Mouse (Mus musculus) T-helper 1 cell (primary cell): ENCODE data around the gene Ubn1.

ENCODE experiments used
- in situ Hi-C: fragments of 300-600 bp; cut with MboI, MseI; formaldehyde crosslinking; loops from one replicate; pipeline ENCODE4 v1.15.1; 2025; ENCODE audit warnings: high pct_unique_total_duplicates

The Ubn1 gene

DNA sequence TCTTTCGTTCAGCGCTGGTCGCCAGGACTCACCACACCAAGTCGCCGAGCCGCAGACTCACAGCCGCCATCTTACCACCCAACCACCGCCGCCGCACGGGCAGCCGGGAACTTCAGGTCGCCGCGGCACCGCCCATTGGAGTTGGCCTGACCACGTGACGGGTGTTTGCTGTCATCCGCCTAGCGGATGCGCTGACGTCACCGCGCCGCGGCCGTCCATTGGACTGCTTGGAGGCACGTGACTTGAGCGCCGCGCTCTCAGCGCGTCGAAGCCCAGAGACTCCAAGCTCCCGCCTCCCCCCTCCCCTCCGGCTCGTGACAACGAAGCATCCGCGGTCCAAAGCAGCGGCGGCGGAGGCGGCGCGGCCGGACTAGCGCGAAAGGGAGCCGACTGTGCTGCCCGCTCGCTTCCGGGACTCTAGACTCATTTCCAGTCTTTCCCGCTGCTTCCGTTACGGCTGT is at the start of gene Ubn1, which contains the start of gene Glyr1:
Ubn1 (plus strand) TSS at position 284 of the 461 bp plus-strand sequence.
Glyr1 (minus strand) TSS at position 90 of the 461 bp plus-strand sequence.
- in situ Hi-C loops = no loop called here

DNA sequence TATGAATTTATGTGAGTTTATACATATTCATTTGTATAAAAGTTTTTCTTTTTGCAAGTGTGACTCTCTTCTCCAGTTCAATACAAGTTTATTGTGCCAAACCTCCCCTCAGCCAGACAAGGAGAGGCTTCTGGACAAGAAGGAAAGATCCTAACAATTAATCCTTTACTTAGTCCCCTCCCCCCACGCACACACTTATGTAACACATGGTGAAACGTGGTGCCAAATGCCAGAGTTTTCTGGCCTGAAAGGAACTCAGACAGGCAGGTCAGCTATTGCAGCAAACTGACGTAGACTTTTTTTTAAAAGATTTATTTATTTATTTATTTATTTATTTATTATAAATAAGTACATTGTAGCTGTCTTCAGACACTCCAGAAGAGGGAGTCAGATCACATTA is 49.2 kb upstream of the Ubn1 start:
- in situ Hi-C loops = no loop called here

DNA sequence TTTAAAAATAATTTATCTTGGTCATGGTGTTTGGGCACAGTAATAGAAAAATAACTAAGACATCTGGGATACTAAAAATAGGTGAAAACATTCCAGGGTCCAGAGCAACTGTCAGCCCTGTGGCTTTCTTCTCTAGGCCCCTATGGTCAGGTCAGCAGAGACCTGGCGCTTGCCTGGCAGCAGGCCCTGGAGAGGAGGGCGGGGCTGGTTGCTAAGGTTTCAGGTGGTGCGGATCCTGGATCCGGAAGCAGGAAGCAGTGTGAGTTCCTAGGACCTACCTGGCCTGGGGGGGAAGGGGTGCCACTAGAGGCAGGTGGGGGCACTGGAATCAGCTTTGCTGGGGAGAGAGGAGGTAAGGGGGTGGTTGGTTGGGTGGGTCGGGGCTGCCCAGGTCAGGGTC is 42.8 kb upstream of the Ubn1 start, which contains the start of gene Smim22:
Smim22 (plus strand) TSS at position 222 of the 400 bp plus-strand sequence.
- in situ Hi-C loops = no loop called here

DNA sequence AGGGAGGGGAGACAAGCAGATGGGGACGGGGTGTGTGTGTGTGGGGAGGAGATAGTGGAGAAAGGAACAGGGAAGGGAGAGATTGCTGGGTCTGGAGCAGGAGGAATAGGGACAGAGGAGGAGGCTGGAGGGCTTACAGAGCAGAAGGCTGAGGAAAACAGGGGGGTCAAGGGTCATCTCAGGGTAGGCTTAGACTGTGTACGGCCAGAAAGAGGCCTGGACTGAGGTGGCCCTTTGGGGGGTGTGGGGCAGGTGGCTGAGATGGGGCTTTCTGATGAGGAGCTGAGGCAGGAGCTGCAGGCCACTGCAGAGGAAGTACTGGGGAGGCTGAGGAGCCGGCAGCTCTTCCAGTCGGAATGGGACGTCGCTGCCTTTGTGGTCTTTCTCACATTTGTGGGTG is 42.4 kb upstream of the Ubn1 start:
- in situ Hi-C loops = no loop called here

DNA sequence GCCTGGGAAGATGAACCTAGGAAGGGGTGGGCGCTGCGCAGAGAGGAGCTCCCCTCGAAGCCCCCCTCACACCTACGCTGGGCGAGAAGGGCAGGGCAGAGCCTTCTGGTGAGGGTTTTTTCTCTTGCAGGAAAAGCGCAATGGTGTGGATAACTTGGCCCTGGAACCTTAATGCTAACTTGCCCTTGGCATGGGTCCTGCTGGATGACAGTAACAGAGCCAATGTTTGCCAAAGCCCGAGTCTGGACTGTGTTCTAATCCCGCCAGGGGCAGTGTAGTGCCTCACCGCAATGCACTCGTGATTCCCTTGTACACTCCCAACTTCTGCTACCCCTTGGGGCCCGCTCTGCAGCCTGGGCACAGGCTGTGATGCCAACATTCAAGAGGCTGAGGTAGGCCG is 41.8 kb upstream of the Ubn1 start:
- in situ Hi-C loops = no loop called here

DNA sequence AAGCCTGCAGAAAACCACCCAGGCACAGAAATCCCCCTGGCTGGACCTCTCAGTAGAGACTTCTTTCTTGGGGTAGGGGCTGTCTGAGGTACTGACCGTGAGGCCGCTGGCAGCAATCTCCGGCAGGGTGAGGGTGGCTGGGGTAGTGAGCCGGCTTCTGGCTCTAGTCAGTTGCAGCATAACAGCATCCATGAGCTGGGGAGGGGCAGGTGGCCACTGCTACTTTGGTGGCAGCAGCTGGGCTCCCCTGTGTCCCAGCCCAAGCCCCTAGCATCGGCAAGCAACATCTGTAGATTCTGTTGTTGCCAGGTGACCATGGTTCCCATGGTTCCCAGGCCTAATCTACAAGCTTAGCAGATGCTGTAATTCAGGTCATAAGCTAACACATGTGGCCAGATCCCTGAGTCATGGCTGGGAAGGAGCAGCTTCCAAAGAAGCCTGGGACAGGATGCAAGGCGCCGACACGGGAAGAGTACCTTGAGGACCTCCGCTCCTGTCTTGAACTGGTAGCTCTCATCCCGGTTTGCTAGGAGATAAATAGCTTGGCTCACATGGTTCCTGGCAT is 39.4 kb upstream of the Ubn1 start:
- in situ Hi-C loops = no loop called here

DNA sequence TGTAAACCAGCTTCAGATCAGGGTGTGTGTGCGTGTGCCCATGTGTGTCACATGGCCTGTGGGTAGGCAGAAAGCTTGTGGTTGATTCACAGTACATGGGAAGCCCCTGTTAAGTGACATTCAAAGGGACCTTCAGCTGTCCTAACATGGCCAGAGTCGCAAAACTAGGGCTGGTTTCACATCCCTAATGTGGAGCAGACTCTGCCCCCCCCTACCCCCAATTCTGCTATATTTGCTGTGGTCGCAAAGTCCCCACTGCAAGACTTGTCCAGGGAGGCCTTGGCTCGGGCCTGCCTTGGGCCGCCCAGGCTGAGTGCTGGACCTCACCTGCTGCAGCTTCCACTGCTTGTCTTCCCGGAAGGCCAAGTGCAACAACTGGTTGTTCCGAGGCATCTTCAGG is 38.6 kb upstream of the Ubn1 start:
- in situ Hi-C loops = no loop called here

DNA sequence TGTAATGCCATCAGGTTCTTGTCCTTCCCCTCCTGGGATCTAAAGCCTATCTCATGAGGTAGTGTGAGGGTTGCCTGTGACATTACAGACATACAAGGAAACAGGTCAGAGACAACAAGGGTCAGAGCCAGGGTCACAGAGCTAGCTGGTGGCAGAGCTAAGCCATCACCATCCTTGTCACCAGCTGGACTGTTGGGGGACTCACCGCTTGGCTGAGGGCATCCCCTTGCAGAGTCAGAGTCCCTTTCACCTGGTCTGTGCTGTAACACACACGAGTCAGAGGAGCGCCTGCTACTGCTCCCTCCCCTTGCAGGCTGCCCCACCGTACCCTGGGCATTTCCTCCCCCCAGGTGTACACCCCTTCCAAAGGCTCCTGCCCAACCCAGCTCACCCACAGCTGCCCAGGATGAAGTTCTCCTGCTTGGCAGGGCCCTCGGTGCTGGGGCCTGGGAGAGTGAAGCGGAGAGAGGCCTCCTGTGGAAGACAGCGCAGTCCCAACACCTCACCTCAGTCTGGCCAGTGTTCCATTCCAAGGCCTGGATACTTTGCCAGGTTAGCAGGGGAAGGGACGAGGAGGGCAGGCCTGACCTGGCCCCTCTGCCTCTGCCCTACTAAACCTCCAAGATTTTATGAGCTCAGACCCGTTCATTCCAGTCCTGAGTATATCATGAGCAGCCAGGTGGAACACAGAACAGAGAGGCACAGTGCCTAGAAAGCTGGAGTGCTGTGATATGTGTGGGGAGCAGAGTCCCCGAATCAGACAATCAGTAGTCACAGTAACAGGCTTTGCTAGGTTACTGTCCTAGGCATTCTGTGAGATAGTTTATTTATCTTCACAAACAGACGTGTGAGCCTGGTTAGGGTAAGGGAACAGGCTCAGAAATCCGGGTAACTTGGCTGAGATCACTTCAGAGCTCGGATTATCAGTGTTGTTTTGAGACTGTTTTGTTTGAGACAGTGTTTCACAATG is 37.5 kb upstream of the Ubn1 start:
- in situ Hi-C loops = no loop called here

DNA sequence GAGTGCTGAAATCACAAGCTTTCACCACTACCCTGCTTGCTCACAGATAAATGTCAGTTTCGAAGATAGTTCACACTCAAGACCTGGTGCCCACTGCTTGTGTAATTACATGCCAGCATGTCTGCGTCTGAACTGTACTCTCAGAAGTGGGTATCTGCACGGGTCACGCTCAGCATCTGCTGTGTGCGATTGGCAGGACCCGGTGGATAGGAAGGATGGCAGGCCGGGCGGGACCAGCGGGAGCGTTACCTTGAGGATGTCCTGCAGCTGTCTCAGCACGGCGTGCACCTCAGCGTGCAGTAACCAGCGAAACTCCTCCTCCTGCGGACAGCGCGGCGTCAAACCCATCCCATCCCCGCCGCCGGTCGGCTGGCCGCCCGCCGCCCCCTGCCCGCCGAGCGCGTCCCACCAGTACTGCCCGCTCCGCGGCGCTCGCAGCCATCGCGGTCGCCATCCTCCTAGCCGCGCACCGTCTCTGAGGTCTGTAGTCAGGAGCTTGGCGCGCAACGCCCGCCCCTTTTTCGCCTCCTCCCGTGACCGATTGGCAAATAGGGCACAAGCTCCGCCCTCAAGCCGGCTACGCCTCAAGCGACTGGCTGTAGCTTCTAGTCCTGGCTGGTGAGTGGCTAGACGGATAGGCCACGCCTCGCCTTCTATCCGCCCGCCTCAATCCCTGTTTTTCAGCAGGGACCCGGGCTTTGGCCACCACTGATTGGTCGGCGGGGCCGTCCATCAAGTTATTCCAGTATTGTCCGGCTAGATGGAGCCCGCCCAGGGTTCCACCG is 36.6 kb upstream of the Ubn1 start, which contains the start of gene Rogdi:
Rogdi (minus strand) TSS at position 500 of the 785 bp plus-strand sequence.
- in situ Hi-C loops = no loop called here

DNA sequence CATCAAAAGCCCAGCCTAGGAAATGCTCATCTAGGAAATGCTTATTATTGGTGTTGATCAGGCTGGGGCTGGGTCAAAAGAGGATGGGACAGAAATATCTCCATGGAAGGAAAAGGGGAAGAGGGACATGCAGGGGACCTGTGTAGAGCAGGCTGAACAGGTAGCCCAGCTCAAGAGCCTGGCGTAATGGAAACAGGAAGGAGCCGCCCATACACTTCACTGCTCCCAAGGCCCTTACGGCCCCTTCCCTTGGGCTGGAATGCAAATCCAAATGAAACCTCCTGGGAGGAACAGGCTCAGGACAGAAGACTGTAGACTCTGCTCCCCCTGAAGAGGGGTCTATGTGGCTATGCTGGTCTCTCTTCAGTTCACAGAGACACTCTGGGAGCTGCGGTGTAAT is 35.3 kb upstream of the Ubn1 start:
- in situ Hi-C loops = no loop called here

DNA sequence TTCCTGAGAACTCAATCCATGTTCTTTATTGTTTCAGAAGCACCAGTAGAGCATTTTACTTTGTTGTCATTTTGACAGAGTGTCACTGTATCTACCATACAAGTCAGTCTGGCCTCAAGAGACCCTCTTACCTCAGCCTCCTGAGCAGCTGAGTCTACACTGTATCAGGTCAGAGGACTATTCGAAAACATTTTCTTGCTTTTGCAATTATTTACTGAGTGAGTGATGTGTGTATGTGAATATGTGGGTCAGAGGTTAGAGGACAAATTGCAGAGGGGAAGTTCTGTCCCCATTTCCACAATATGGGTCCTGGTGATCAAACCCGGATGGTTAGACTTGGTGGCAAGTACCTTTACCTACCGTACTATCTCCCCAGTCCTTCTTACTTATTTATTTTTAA is 25.8 kb upstream of the Ubn1 start:
- in situ Hi-C loops = no loop called here

DNA sequence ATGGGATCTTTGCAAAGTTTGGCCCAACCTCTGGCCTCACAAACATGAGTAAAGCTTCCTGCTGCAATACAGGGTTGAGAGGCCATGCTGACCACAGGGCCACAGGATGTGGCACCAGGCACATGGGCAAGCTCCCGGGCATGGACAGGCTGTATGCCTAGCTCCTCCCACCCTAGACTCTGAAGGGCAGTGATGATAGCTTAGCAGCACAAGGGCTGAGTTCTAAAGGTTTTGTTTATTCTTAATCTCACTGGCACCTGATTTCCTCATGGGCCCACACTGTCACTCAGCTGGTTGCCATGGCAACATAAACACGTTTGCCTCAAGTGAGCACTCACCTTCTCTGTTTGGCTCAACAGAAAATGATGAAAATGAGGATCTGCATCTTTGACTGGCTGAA is 20.0 kb upstream of the Ubn1 start:
- in situ Hi-C loops = no loop called here

DNA sequence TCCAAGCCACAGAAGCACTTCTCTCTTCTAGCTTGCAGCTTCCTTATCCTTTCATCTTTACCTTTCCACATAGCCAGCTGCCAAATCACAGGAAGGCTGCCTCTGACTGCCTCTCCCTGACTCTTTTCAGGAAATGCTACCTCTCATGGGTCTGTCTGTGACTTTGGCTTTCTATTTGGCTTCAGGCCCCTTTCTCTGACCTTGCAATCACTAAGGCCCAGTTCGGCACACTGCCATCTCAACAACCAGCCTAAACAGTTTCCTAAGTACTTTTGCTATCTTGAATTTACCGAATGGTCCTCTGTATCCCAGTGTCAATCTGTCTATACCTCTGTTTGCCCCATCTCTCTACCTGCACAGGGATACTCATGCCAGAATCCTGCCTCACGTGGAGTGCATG is 14.3 kb upstream of the Ubn1 start:
- in situ Hi-C loops = no loop called here

DNA sequence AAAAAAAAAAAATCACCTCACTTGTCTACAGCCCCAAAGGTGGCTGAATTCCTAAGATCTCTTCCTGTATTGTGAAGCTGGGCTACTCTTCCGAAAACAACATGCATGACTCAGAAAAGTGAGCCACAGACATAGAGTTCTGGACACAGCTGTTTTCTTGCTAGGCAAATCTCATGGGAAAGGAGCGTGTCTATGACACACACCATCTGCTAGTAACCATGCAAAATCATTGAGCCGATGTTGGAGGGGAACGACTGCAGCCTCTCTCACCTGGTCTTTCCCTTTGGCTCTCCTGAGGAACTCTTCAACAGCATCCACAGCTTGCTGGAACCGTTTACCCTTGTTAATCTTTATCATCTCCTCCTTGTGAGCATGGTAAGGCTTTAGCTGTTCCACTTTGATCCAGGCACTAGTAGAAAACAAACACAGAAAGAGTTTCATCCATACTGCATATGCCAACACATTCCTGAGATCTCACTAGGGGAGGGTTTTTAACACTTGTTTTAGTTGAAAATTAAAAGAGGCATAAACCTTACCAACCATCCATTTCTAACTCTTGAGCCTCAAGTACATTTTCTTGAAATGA is 13.1 kb upstream of the Ubn1 start:
- in situ Hi-C loops = no loop called here

DNA sequence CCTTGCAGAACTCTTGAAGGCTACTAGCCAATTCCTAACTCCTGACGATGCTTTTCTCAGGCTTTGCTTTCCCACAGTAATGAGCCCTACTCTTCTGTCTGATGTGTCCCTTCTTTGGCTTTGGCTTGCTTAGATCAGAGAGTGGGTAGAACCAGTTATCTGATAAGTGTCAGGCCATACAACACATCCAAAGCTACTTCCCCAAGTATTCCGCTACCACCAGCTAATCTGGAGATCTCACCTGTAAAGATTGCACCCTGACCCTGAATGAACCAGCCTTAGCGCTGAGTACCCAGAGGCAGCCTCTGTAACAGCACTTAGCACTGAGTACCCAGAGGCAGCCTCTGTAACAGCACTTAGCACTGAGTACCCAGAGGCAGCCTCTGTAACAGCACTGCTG is 4.5 kb upstream of the Ubn1 start:
- in situ Hi-C loops = no loop called here

DNA sequence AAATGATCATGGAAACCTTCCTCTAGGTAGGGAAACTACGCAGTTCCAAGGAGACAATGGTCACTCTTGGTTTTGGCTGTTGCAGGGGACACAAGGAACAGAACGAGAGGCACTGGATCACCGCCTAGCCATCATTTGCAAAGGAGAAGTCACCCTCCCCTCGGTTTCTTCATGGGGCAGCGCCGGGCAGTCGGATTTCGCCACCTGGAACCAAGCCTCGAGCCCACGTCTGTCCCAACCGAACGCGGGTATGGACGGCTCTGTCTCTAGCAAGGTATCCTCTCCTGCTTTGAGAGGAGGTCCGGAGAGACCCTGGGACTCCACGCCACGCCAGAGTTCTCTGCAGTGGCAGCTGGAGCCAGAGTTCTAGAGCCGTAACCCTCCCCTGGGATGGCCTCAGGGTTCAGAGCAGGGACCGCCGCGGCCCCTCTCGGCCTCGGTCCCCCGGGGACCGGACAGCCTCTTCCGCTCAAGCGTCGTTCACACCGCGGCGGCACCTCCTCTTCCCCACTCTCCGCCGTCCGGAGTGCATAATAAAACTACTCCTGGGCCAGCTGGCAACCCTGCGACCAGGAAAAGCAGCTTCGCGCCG is 579 bp upstream of the Ubn1 start:
- in situ Hi-C loops = no loop called here

DNA sequence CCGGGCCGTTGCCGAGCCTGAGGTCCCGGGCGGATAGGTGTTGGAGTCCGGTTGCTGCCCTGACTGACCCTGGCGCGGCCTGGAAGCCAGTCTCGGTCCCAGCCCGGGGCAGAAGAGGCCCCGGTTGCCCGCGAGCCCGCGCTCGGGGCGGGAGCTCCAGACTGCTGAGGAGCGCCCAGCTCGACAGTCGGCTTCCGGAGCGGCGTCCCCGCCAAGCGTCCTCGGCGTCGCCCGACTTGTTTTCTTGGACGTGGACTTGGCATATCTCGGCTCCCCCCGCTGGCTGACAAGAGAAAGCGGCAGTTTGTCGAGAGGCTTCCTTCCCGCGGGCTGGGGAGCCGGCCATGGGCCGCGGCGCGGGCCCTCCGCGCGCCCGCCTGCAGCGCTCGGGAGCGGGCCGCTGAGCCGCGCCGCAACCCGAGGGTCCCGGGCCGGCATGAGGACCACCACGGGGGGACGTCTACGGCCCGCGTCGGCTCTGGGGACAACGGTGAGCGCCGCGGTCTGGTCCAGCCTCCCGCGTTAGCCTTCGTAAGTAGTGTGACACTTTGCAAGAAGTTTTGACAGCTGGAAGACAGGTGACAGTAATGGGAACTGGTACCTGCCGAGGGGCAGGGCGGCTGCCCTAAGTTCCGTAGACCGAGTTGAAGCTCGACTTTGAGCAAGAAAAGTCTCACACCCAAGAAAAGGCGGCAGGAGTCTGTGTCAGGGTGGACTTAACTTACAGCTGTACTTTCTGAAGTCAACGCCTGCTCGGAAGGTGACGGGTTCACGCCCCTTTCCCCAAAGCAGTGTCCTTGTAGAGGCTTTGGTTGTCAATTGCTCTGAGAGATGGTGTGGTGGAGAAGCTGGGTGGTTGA is 624 bp downstream of the Ubn1 start:
- in situ Hi-C loops = no loop called here

DNA sequence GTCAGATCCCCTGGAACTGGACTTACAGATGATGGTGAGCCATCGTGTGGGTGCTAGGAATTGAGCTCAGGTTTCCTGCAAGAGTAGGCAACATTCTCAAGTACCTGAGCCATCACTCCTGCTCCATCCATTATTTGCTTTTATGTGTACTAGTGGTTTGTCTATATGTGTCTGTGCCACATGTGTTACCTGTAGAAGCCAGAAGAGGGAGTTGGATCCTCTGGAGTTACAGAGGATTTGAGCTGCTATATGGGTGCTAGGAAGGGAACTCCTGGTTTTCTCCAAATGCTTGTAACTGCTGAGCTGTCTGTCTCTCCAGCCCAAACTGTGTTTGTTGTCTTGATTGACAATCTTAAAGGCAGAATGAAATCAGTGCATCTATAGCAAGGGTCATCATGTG is 8.3 kb downstream of the Ubn1 start:
- in situ Hi-C loops = no loop called here

DNA sequence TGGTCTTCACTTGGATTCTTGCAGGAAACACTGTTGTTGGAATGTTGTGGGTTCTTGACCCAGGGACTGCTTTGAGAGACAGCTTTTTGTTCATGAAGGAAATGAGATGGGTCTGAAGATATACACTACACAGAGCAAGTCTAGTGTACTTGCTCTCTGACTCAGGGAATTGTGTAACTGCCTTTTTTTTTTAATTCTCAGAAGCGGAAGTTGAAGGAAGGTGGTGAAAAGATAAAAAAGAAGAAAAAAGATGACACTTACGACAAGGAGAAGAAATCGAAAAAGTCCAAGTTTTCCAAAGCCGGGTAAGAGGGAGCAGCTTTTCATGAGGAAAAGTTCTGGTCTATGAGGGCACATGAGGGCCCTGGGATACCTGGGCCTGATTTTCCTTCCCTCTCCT is 13.6 kb downstream of the Ubn1 start:
- in situ Hi-C loops = no loop called here

DNA sequence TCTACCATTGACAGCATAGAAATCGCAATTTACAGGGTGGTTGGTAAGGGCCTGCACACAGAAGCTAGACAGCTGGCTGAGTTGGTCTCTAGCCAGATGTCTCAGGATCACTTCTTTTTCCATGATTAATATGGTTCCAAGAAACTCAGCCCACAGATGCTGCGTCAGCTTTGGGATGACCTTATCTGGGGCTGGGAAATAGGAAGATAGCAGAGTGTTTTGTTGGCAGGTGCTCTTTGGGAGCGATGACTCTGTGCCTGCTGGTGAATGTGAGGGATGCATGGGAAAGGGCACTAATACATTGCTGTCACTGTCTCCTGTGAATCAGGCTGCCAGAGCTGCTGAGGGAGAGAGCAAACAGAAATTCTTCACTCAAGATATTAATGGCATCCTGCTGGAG is 20.5 kb downstream of the Ubn1 start:
- in situ Hi-C loops = no loop called here
